Mouse (Mus musculus) monocyte, adult 2 months (primary cell): ENCODE results near the gene Mtfp1.
"Not testable (repeated sequence)": the region's sequence is repeated elsewhere in the genome, so short reads cannot be mapped to it uniquely, and the experiment has no call there.

Experiments used
- DNase-seq, 2 experiments: peaks; one replicate each; pipeline ENCODE4 v3.0.0; 2022; ENCODE audit warnings: low spot score in 2 of 2, low read depth in 1 of 2

Gene Mtfp1

DNA sequence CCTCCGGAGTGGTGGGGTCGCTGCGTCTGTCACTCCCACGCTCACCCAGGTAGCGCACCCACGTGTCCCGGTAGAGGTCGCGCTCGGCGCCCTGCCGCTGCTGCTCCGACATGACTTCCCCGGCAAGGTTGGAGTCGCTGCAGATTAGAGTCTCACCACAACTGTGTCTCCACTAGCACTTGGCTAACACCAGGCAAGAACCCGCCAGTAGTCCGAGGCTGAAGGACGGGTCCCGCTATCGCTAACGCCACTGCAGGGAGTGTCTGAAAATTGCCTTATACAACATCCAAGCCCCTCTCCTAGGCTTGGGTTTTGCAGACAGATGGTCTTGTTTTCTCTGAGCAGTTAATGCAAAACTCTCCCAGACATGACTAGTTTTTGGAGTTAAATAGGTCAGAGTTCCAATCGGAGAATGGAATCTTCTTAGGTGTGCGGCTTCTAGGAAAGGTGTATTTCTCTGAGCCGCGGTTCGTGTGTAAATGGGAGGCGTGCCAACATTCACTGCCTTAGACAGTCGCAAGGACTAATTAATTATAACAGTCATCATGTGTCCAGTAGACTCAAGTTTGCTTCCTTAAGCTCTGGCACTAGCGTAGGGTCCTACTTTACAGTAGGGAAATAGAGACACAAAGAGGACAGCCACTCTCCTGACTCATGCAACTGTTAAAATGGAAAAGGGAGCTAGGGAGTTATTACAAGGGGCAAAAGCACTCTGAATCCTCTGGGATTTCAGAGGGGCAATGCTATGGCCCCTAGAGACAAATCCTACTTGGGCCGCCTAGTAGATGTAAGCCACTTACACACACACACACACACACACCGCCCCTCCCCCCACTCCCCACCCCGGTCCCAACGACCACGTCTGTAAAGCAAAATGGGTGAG is at the start of gene Mtfp1:
Gene Mtfp1 (minus strand): TSS at position 275 of the 883 bp plus-strand sequence.
- no peak for DNase-seq

DNA sequence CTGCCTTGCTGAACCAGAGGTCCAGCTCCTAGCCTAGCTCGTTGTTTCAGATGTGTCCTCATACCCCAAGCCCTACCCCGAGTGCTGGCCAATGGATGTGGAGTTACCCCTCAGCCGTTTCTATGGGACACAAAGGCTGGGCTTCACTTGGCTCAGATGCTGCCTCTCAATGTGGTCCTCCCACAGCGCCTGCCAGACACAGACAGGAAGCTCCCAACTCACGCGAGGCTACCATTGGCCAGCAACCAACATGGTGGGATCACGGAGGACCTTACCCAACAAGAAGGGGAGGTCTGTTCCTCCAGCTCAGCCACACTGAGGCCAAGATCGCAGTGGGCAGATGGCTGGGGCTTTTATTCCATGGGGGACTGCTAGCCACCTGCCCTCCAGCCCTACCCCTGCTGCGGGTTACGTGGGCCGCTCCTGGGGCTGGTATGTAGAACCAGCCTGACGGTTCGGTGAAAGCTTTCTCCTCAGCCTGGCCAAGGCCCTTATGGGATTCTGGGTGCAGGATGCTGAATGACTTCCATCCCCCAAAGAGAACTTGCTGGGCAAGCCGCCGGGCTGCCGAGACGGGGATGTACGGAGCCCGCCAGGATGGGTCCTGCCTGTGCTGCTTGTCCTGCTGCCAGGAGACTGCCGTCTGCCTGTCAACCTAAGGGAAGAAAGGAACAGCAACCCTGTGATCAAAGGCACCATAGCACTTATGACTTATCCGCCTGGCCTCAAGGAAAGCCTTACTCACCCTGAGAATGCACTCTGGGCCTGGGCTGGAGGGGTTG is 48.2 kb upstream of the Mtfp1 start:
- DNase-seq: no peak

DNA sequence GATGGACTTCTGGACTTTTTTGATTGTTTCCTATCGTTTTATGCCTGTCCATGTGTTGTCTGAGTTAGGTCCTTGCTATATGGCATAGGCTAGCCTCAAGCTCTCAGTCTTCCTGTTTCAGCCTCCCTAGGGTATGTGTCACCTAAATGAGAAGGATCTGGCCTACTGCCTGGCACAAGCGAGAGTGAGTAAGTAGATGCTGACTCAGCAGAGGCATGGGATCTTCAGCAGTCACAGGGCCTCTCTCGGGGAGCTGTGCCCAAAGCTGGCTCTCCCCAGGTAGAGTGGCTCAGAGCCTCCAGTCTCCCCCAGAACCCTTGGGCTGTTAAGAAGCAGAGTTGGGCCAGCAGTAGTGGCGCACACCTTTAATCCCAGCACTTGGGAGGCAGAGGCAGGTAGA is 47.1 kb upstream of the Mtfp1 start:
- DNase-seq: no peak

DNA sequence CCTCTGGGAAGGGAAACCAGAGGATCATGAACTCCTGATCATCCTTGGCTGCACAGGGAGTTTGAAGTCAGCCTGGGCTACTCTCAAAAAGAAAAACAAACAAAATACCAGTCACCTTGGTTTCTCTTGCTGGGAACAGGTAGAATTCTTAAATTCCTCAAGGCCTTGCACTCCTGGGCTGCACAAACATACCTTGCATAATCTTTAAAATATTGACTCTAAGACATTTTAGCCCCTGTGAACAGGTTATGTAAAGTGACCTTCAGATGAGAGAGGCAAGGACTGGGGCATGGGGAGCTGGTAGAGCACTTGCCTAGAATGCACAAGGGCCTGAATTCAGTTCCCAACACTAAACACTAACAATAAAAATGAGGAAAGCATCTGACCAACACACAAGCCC is 46.3 kb upstream of the Mtfp1 start:
- DNase-seq: no peak

DNA sequence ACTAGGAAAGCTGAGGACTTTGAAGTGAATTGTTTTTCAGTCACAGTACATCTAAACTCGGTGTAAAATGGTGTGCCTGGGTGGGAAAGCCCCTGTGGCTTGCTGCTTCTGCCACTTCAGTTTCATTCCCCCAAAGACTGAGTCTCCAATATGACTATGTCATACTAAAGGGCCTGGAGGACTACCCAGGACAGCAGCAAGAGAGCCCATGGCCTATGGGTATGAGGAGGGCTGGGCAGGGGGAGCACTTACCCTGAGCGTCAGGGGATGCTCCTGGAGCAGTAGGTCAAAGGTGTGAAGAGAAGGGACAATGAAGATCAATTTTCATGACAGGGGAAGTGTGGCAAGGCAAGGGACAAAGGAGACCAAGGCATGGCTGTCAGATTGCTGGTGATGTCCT is 43.7 kb upstream of the Mtfp1 start:
- no peak for DNase-seq

DNA sequence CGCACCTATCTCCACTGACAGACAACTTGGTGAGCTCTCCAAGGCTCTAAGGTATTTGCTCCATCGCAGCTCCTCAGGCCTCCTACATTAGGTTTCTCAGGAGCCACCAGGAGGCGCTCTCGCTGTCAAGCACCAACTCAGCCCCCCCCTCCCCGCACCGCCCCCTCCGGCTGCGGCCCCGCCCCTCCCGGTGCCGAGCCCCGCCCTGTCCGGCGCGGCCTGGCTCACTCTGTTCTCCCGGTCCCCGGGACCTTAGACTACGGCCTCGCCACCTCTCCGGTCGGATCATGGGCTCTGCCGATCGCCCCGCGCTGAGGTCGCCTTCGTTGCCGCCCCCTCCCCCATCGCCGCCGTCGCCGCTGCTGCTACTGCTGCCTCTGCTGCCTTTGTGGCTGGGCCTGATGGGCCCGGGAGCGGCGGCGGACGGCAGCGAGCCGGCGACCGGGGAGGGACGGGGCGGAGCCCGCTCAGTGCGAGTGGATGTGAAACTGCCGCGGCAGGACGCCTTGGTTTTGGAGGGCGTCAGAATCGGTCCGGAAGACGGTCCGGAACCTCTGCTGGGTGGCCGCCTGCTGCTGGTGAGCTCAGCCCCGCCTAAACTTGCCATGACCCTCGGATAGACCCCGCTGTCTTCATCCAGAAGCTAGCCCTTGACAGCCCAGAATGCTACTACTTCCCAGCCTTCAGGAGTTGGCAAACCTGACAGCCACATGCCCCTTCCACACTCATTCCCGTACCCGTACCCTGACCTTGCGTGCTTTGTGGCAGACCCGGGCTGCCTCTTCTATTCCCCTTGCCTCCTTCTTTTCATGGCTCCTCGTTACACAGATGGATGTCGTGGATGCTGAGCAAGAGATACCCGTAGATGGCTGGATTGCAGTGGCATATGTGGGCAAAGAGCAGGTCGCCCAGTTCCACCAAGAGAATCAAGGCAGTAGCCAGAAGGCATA is 40.0 kb upstream of the Mtfp1 start, which contains the start of gene Rnf215:
Gene Rnf215 (plus strand): TSS at position 217 of the 950 bp plus-strand sequence.
- DNase-seq: peak; percentile 48 to 75

DNA sequence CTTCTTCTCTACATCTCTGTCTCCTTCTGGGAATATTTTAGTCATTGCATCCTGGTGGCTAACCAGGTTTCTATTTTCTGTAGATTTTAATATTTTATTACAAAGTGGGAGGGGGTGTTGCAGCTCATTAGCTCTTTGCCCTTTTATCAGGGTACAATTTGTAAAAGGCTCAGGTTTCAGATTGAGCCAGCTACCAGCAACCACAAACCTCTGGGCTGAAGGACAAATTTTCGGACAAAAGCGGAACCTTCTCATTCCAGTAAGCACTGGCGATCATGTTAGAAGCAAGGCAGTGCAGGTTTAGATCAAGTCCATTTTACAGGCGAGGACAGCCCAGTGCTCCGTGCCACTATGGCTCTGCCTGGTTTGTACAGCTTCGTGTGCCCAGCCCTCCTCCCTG is 39.2 kb upstream of the Mtfp1 start:
- no peak for DNase-seq

DNA sequence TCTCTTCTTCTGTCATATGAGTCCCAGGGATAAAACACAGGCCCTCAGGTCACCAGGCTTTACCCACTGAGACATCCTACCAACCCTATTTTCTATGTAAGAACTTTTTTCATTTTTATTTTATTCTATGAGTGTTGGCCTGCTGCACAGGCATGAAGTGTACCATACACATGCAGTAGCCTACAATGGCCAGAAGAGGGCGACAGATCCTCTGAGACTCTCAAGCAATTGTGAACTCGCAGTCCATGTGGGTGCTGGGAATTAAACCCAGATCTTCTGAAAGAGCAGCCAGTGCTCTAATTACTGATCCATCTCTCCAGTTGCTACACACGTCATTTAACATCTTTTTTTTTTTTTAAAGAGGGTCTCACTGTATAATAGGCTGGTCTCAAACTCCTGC is 38.2 kb upstream of the Mtfp1 start:
- DNase-seq: no peak

DNA sequence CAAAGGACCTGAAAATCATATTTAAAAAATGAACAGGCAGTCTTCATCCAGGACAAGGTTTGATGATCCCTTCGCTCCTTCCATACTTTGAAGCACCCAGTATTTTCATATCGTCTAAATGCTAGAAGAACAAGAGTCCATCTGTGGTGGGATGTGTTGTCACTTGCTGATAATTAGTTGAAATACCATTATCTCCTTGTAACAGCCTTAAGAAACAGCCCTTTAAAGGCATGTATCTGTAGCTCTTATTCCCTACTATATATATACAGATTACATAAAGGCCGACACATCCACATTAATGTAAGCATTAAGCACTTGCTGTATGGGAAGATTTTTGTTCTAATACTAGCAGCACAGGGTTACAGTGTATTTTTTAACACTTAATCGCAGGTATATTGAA is 33.2 kb upstream of the Mtfp1 start:
- not testable (repeated sequence) for DNase-seq

- DNase-seq: no peak
Observed at GRCm38 (mm10) chr11:4127059-4127458, 31.8 kb upstream of the Mtfp1 start.

GRCm38 (mm10) chr11:4123922-4124321 is 28.7 kb upstream of the Mtfp1 start:
- no peak for DNase-seq

- peak in 1 of 2 experiments; percentile 17 for DNase-seq
Observed at GRCm38 (mm10) chr11:4122742-4123579, 27.7 kb upstream of the Mtfp1 start, which contains the start of gene Sec14l2. Gene Sec14l2, minus strand, starts transcription at chr11:4123415.

- no peak for DNase-seq
Observed at GRCm38 (mm10) chr11:4122226-4122625, 27.0 kb upstream of the Mtfp1 start.

- DNase-seq: no peak
Observed at GRCm38 (mm10) chr11:4121691-4122090, 26.4 kb upstream of the Mtfp1 start.

- no peak for DNase-seq
Observed at GRCm38 (mm10) chr11:4119635-4120034, 24.4 kb upstream of the Mtfp1 start.

DNA sequence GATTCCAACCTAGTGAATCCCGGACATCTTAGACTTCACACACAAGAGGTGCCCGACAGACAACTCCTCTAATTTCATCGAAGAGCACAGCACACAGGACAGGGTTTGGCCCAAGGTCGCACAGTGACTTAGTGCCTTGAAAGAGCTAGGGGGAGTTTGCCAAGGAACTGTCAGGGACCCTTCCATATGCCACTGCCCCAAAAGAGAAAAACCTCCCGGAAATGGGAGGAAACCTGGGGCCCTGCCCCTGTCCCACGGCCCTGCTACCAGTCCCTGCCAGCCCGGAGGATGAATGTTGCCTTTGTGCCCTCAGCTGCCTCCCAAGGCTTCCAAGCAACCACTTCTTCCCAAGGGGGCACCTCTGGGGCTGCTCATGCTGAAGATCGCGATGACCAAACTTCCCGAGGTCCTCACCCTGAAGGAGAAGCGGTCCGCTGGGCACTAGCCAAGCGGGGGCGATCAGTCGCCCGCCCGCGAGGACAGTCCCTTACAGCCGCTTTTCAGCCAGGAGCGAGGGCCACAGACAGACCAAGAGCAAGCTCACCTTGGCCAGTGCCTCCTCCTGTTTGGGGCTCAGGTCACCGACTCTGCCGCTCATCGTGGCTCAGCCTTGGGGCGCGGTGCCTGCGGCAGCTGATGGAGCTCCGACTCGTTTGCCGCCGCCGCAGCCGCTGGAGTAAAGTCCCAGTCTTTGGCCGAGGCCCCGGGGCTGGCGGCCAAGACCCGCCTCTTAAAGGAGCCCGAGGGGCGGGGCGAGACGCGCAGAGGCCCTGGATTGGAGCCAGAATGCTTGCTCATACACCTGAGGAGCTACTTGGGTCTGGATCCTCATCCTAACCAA is 23.1 kb upstream of the Mtfp1 start:
- DNase-seq: no peak

- no peak for DNase-seq
Observed at GRCm38 (mm10) chr11:4117372-4118071, 22.3 kb upstream of the Mtfp1 start.

GRCm38 (mm10) chr11:4116458-4117141 is 21.4 kb upstream of the Mtfp1 start:
- DNase-seq: no peak
